Comparison of ENCODE assay signal across 7 mouse cellular contexts in genomic region chr10:80932700-80933420, GRCm38 (mm10). TPM values are rescaled to one million over a fixed set of nuclear protein-coding genes. Genes with fewer than 3 reads are reported as not detected.
DNase-seq lines count a peak whose midpoint lies in the region; ATAC-seq lines count a peak whose summit lies in the region.

No protein-coding gene starts in this region.

- H3K27me3 ChIP-seq in megakaryocyte, embryonic 14.5 days (replicated peaks): peaks cover 39% of the 10 kb centered on the region
- H3K27me3 ChIP-seq in forebrain, embryonic 10.5 days (ENCODE audit: poor library complexity, severe bottlenecking): peaks cover 87% of the 10 kb centered on the region
- peaks cover 62% of the 10 kb centered on the region for H3K27me3 ChIP-seq in limb, embryonic 12.5 days
- peaks cover 41% of the 10 kb centered on the region for H3K27me3 ChIP-seq in neural tube, embryonic 14.5 days (ENCODE audit: control insufficient read depth, insufficient read depth, low read length)

- peak overlapping the region; percentile 98 for H3K4me3 ChIP-seq in megakaryocyte, embryonic 14.5 days (replicated peaks)
- H3K4me3 ChIP-seq in forebrain, embryonic 10.5 days: peak overlapping the region; percentile 57
- H3K4me3 ChIP-seq in limb, embryonic 12.5 days (replicated peaks): peak overlapping the region; percentile 61
- no peak overlapping the region; the same call in 1 of the 2 replicates for H3K4me3 ChIP-seq in neural tube, embryonic 14.5 days (ENCODE audit: low read depth, low read length)

- H3K27ac ChIP-seq in forebrain, embryonic 10.5 days: peak overlapping the region; percentile 58; the same call in 1 of the 2 replicates
- 0 out of 2 replicates have a peak overlapping the region, but pooled peaks have one; percentile 45 for H3K27ac ChIP-seq in limb, embryonic 12.5 days
- no peak overlapping the region for H3K27ac ChIP-seq in neural tube, embryonic 14.5 days (ENCODE audit: low read depth, low read length)

- no peak for ATAC-seq in megakaryocyte, adult 5-6 weeks (ENCODE audit: poor library complexity, severe bottlenecking)
- ATAC-seq in limb, embryonic 12.5 days (ENCODE audit: insufficient number of reproducible peaks, insufficient read depth, low FRiP score, low TSS enrichment, low read depth): no peak
- no peak for ATAC-seq in neural tube, embryonic 14.5 days (ENCODE audit: low read depth)

- under 1% methylated on average over 17 of the region's 17 CpGs for WGBS in forebrain, embryonic 10.5 days
- WGBS in limb, embryonic 12.5 days: 3% methylated on average over 17 of the region's 17 CpGs
- WGBS in neural tube, embryonic 14.5 days: under 1% methylated on average over 17 of the region's 17 CpGs

- no peak for DNase-seq in forebrain, embryonic 10.5 days (ENCODE audit: extremely low spot score, low spot score)
- DNase-seq in right cerebral cortex, adult 18-20 months: no peak
- no peak for DNase-seq in left cerebral cortex, adult 8-10 months (ENCODE audit: low spot score in 2 of 2)

- H3K4me1 ChIP-seq in megakaryocyte, embryonic 14.5 days: peaks cover 90% of the 10 kb centered on the region
- peaks cover 90% of the 10 kb centered on the region for H3K4me1 ChIP-seq in forebrain, embryonic 10.5 days
- peaks cover 79% of the 10 kb centered on the region for H3K4me1 ChIP-seq in limb, embryonic 12.5 days (replicated peaks)
- peaks cover 54% of the 10 kb centered on the region for H3K4me1 ChIP-seq in neural tube, embryonic 14.5 days (ENCODE audit: control insufficient read depth, insufficient read depth, low read length)

- peak overlapping the region; percentile 45; the same call in 1 of the 2 replicates for H3K9ac ChIP-seq in limb, embryonic 12.5 days (replicated peaks)
- H3K9ac ChIP-seq in neural tube, embryonic 14.5 days (replicated peaks; ENCODE audit: low read depth, low read length): no peak overlapping the region

- no peaks in the 10 kb centered on the region for H3K9me3 ChIP-seq in megakaryocyte, embryonic 14.5 days
- H3K9me3 ChIP-seq in forebrain, embryonic 10.5 days: no peaks in the 10 kb centered on the region
- H3K9me3 ChIP-seq in limb, embryonic 12.5 days: no peaks in the 10 kb centered on the region
- H3K9me3 ChIP-seq in neural tube, embryonic 14.5 days (ENCODE audit: control insufficient read depth, low read length): no peaks in the 10 kb centered on the region

- H3K4me2 ChIP-seq in limb, embryonic 12.5 days: peak overlapping the region; percentile 90
- peak overlapping the region; percentile 36; the same call in 1 of the 2 replicates for H3K4me2 ChIP-seq in neural tube, embryonic 14.5 days (ENCODE audit: low read depth, low read length)

- H3K36me3 ChIP-seq in megakaryocyte, embryonic 14.5 days (replicated peaks; ENCODE audit: low read length): peaks cover 12% of the 10 kb centered on the region
- H3K36me3 ChIP-seq in forebrain, embryonic 10.5 days (replicated peaks): no peaks in the 10 kb centered on the region
- no peaks in the 10 kb centered on the region for H3K36me3 ChIP-seq in limb, embryonic 12.5 days
- H3K36me3 ChIP-seq in neural tube, embryonic 14.5 days (ENCODE audit: control insufficient read depth, insufficient read depth, low read length): no peaks in the 10 kb centered on the region

RNA-seq across cellular contexts. Expression of gene Gadd45b, which starts 3.0 kb away (rescaled TPM):
- 29.3 and 96.0 TPM in 2 replicates for polyA plus RNA-seq in megakaryocyte, embryonic 14.5 days (2012; ENCODE audit: insufficient read depth, low replicate concordance)
- total RNA-seq in megakaryocyte, adult 5-6 weeks (2015): 11.0 and 12.9 TPM in 2 replicates
- total RNA-seq in megakaryocyte, adult 5-6 weeks (2017): 9.4 and 20.3 TPM in 2 replicates
- 5.9 and 6.3 TPM in 2 replicates for polyA plus RNA-seq in forebrain, embryonic 10.5 days (2016; fragmentation: Nextera tagmentation; extraction: Ambion mirVana)
- polyA plus RNA-seq in limb, embryonic 12.5 days (2016; fragmentation: Nextera tagmentation; extraction: Ambion mirVana): 19.4 and 20.6 TPM in 2 replicates
- polyA plus RNA-seq in neural tube, embryonic 14.5 days (2014; fragmentation: Nextera tagmentation; extraction: Ambion mirVana): 7.4 and 7.6 TPM in 2 replicates
- 10 to 100 TPM; 13.8 to 24.0 (median 20.6) TPM for total RNA-seq in left cerebral cortex, adult 8-10 months (2022)

RNA-seq across cellular contexts. Expression of gene Lmnb2, which starts 14.8 kb away (rescaled TPM):
- polyA plus RNA-seq in megakaryocyte, embryonic 14.5 days (2012; ENCODE audit: insufficient read depth, low replicate concordance): 11.8 and 16.6 TPM in 2 replicates
- total RNA-seq in megakaryocyte, adult 5-6 weeks (2015): 7.7 and 9.5 TPM in 2 replicates
- 35.2 and 35.8 TPM in 2 replicates for total RNA-seq in megakaryocyte, adult 5-6 weeks (2017)
- 85.6 and 89.5 TPM in 2 replicates for polyA plus RNA-seq in forebrain, embryonic 10.5 days (2016; fragmentation: Nextera tagmentation; extraction: Ambion mirVana)
- polyA plus RNA-seq in limb, embryonic 12.5 days (2016; fragmentation: Nextera tagmentation; extraction: Ambion mirVana): 74.8 and 75.2 TPM in 2 replicates
- 10.8 and 16.1 TPM in 2 replicates for polyA plus RNA-seq in neural tube, embryonic 14.5 days (2014; fragmentation: Nextera tagmentation; extraction: Ambion mirVana)
- total RNA-seq in left cerebral cortex, adult 8-10 months (2022): 10 to 100 TPM; 17.6 to 21.2 (median 20.1) TPM

RNA-seq across cellular contexts. Expression of gene Timm13, which starts 32.1 kb away (rescaled TPM):
- polyA plus RNA-seq in megakaryocyte, embryonic 14.5 days (2012; ENCODE audit: insufficient read depth, low replicate concordance): 88.8 and 345 TPM in 2 replicates
- 60.1 and 74.7 TPM in 2 replicates for total RNA-seq in megakaryocyte, adult 5-6 weeks (2015)
- 31.8 and 44.9 TPM in 2 replicates for total RNA-seq in megakaryocyte, adult 5-6 weeks (2017)
- 395 and 401 TPM in 2 replicates for polyA plus RNA-seq in forebrain, embryonic 10.5 days (2016; fragmentation: Nextera tagmentation; extraction: Ambion mirVana)
- 318 and 327 TPM in 2 replicates for polyA plus RNA-seq in limb, embryonic 12.5 days (2016; fragmentation: Nextera tagmentation; extraction: Ambion mirVana)
- polyA plus RNA-seq in neural tube, embryonic 14.5 days (2014; fragmentation: Nextera tagmentation; extraction: Ambion mirVana): 337 and 352 TPM in 2 replicates
- total RNA-seq in left cerebral cortex, adult 8-10 months (2022): 100 to 1,000 TPM; 106 to 147 (median 124) TPM
